Mouse (Mus musculus) G1E (cell line): Measurements from ENCODE around the gene Snapc4. TPM values are rescaled to one million over a fixed set of nuclear protein-coding genes. Genes with fewer than 3 reads are reported as not detected.

Experiments used
- ATAC-seq: 2 replicates; pipeline ENCODE4 v1.8.0; 2016; ENCODE audit warnings: mild to moderate bottlenecking; ENCODE audit not compliant: insufficient number of reproducible peaks, poor library complexity, low FRiP score, severe bottlenecking; ENCODE audit errors: extremely low read depth
- DNase-seq: peaks from one replicate; pipeline ENCODE4 v3.0.0; 2012; ENCODE audit warnings: low spot score
- H3K27me3 ChIP-seq: 2 replicates; pipeline ENCODE4 v1.6.1; 2012; ENCODE audit warnings: mild to moderate bottlenecking, low read length, inconsistent platforms; ENCODE audit not compliant: insufficient read depth
- H3K36me3 ChIP-seq: replicated peaks from 2 replicates; pipeline ENCODE3; 2012; ENCODE audit warnings: mild to moderate bottlenecking, inconsistent platforms
- H3K4me1 ChIP-seq: 2 replicates; pipeline ENCODE4 v1.6.1; 2012; ENCODE audit warnings: low read depth, low read length, inconsistent platforms, mixed read lengths; ENCODE audit not compliant: insufficient read depth
- H3K4me3 ChIP-seq: 2 replicates; pipeline ENCODE4 v1.5.1; 2012; ENCODE audit warnings: low read depth, mild to moderate bottlenecking, inconsistent platforms, low read length, moderate library complexity, mixed read lengths
- H3K9me3 ChIP-seq: replicated peaks from 2 replicates; pipeline ENCODE4 v1.6.1; 2012; ENCODE audit warnings: inconsistent platforms
- CTCF ChIP-seq: IDR thresholded peaks from 2 replicates; pipeline ENCODE4 v1.5.1; 2012; ENCODE audit warnings: low read depth, low read length, inconsistent platforms, mixed read lengths
- GATA1 ChIP-seq: IDR thresholded peaks from 2 replicates; pipeline ENCODE4 v1.6.1; 2012; ENCODE audit warnings: borderline replicate concordance, low read length, inconsistent platforms, mixed read lengths
- GATA2 ChIP-seq: IDR thresholded peaks from 2 replicates; pipeline ENCODE4 v1.6.1; 2012; ENCODE audit warnings: low read depth, low read length, inconsistent platforms, borderline replicate concordance
- POLR2AphosphoS5 ChIP-seq: IDR thresholded peaks from 2 replicates; pipeline ENCODE4 v1.6.1; 2012; ENCODE audit warnings: low read depth, low read length, inconsistent platforms; ENCODE audit not compliant: insufficient replicate concordance
- TAL1 ChIP-seq: conservative IDR thresholded peaks from 2 replicates; pipeline ENCODE4 v1.6.1; 2012; ENCODE audit warnings: low read depth, low read length, inconsistent platforms, mixed read lengths
- polyA plus RNA-seq: library from polyadenylated mRNA; stranded (reverse); fragments of >175 nt; gene quantifications from 2 replicates; pipeline ENCODE4 v1.2.3, GENCODE M21; 2012
- total RNA-seq, 2 experiments: library from RNA; stranded (forward) in 1 of 2; stranded (reverse) in 1 of 2; fragments of 200-1000 nt in 1 of 2; fragments of >200 nt in 1 of 2; fragmentation: Nextera tagmentation in 1 of 2; gene quantifications; 2 replicates each; pipeline ENCODE4 v1.2.3; 2014 to 2017

Snapc4 gene
- total and polyA plus RNA-seq, 3 experiments, result 25.4 to 67.9 (median 42.2) TPM

DNA sequence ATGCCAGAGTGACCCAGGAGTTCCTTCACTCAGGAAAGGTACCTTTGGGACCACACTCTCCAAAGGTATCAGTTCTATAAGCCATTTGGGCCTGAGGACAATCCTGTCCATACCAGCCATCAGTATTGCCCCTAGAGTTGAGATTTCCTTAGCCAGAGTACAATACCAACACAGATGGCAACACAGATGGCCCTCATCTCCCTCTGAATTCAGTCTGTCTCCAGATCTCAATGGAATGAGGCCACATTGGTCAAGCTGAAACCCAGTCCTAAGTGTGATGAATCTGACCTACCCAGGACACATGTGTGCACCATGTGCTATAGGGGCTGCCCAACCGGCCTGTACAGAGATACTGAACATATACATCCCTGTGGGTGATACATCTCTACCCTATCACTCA lies 21.8 kb upstream of the Snapc4 start:
- DNase-seq (no peak), ATAC-seq (no peak)
- TF ChIP-seq CTCF, result no peak
- no peak for TF ChIP-seq GATA2
- no peak for TF ChIP-seq GATA1
- no peak for TF ChIP-seq POLR2AphosphoS5
- no peak for TF ChIP-seq TAL1
- no peaks in the 10 kb centered on the region for H3K9me3 ChIP-seq
- peaks cover 94% of the 10 kb centered on the region for H3K36me3 ChIP-seq
- H3K4me3 ChIP-seq, result no peak overlapping the region
- H3K27me3 ChIP-seq, result no peaks in the 10 kb centered on the region
- peaks cover 30% of the 10 kb centered on the region for H3K4me1 ChIP-seq

DNA sequence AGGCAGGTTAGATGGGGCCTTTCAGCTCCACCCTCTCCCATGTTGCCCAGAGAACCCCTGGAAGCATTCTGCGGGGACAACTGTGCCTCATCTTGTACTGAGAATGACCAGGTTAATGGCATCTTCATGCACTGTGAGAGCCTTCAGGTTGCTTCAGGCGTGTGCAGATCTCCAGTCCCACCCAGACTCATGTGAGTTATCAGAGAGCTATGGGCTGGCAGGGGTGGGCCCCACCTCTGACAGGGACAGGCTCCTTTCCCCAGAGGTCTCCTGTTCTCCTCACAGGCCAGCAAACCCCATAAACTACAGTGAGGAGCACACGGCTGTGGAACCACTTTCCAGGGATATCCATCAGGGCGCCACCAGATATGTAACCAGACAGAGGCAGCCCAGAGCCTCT lies 20.6 kb upstream of the Snapc4 start:
- Histone ChIP-seq H3K4me3 (no peak overlapping the region), H3K4me1 (peaks cover 18% of the 10 kb centered on the region), H3K9me3 (no peaks in the 10 kb centered on the region), H3K36me3 (peaks cover 94% of the 10 kb centered on the region), H3K27me3 (no peaks in the 10 kb centered on the region)
- DNase-seq, result no peak
- ATAC-seq, result no peak
- TF ChIP-seq POLR2AphosphoS5, result peak; percentile 82; the same call in 1 of the 2 replicates
- no peak for TF ChIP-seq GATA2

DNA sequence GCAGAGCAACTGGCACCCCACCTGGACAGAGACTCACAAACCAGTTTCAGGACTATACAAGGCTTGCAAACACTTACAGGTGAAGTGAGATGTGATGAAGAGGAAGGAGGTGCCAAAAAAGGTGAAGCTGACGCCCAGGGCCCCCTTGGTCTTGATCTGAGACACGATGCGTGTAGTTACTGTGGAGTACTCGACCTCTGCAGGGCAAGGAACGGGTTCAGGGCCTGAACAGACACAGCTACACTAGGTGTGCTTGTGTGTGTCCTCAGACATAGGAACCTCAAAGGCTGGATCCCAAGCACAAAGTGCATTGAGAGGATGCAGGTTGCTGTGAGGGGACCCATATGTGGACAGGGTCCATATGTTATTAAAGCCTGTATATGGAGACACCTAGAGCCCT lies 19.8 kb upstream of the Snapc4 start:
- TF ChIP-seq GATA1, result no peak
- TF ChIP-seq POLR2AphosphoS5, result no peak
- no peak for TF ChIP-seq TAL1
- TF ChIP-seq CTCF, result no peak
- TF ChIP-seq GATA2, result no peak
- peaks cover 94% of the 10 kb centered on the region for H3K36me3 ChIP-seq
- no peak for DNase-seq

DNA sequence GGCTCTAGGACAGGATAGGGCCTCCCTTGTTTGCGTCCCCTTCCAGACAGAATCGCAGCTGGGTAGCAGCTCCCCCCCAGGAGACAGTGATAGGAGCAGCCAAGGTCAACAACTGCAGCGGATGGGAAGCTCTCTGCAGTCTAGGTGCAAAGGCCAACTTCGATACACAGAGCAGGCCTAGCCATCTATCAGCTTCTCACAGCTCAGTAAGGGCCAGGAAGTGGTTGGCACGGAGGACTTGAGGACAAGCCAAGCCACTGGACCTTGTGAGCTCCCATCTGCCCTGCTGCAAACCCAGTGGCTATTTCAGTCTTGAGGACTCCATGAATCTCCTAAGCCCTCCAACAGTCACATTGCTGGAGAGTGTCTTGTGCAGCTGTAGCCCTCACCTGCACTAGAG lies 19.2 kb upstream of the Snapc4 start:
- Histone ChIP-seq H3K27me3 (no peaks in the 10 kb centered on the region), H3K9me3 (no peaks in the 10 kb centered on the region), H3K4me1 (peaks cover 7% of the 10 kb centered on the region), H3K36me3 (peaks cover 94% of the 10 kb centered on the region), H3K4me3 (no peak overlapping the region)
- ATAC-seq (no peak), DNase-seq (no peak)
- TF ChIP-seq POLR2AphosphoS5, result no peak
- no peak for TF ChIP-seq GATA1
- no peak for TF ChIP-seq GATA2
- no peak for TF ChIP-seq TAL1
- no peak for TF ChIP-seq CTCF

More for the DNA sequence above, 19.8 kb upstream of the Snapc4 start:
- no peak overlapping the region for H3K4me3 ChIP-seq
- no peaks in the 10 kb centered on the region for H3K27me3 ChIP-seq
- H3K4me1 ChIP-seq, result peaks cover 12% of the 10 kb centered on the region
- ATAC-seq, result no peak
- no peaks in the 10 kb centered on the region for H3K9me3 ChIP-seq

DNA sequence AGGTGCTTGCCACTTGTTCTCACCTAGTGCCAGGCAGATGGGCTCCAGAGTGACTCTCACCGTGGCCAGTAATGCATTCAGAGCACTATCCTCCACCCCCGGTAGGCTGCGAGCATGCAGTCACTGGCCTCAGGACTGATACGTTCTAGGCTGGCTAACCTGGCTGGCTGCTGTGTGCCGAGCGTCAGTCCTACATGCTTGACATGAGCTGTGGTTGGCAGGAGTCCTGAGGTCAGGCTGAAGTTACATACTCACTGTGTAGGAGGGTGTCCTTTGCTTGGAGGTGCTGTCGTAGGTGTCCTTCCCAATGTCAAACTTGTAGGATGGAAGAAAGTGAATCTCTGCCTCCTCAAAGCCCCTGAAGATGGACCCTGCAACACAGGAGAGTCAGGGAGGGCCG lies 18.5 kb upstream of the Snapc4 start:
- peaks cover 8% of the 10 kb centered on the region for H3K4me1 ChIP-seq
- no peaks in the 10 kb centered on the region for H3K9me3 ChIP-seq
- H3K27me3 ChIP-seq, result no peaks in the 10 kb centered on the region
- peaks cover 98% of the 10 kb centered on the region for H3K36me3 ChIP-seq
- no peak for ATAC-seq
- DNase-seq, result no peak
- no peak overlapping the region for H3K4me3 ChIP-seq
- TF ChIP-seq GATA2 (no peak), TAL1 (no peak), GATA1 (no peak), CTCF (no peak), POLR2AphosphoS5 (no peak; the same call in 1 of the 2 replicates)

DNA sequence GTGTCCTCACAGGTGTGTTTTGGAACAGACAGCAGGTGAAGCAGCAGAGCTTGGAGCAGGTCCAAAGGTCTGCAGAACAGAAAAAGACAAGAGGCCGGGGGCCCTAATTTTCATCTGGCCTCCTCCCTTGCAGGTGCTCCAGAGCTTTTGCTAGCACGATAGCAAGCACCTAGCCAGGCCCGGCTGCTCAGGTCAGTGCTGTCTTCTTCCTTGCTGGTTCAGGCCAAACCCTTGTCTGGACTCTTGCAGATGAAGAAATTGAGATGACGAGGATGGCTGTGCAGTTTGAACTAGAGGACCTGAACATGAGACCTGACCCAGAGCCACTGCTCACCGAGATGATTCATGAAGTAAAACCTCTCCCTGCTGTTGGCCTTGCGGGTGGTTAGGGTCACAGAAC lies 11.2 kb upstream of the Snapc4 start:
- no peak overlapping the region for H3K4me3 ChIP-seq
- peaks cover 78% of the 10 kb centered on the region for H3K36me3 ChIP-seq
- DNase-seq (no peak), ATAC-seq (no peak)
- no peaks in the 10 kb centered on the region for H3K27me3 ChIP-seq
- TF ChIP-seq CTCF (no peak), TAL1 (no peak), GATA1 (no peak), POLR2AphosphoS5 (no peak), GATA2 (no peak)
- H3K9me3 ChIP-seq, result no peaks in the 10 kb centered on the region
- peaks cover 53% of the 10 kb centered on the region for H3K4me1 ChIP-seq

DNA sequence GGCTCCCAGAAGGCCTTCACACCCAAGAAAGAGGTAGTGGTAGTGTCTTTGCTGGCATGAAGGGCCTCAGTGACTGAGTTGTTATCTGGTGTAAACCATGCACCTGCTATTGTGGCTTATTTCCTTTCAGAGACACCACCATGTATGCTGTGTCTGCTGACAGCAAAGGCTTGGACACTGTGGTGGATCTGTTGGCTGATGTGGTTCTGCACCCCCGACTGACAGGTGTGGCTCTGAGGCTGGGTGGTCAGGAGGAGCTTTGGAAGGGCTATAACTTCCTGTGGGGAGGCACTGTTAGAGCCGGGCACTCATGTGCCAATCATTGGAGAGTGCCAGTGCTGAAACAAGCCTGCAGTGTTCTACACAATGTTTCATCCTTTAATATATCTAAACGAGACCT lies 10.5 kb upstream of the Snapc4 start:
- Histone ChIP-seq H3K27me3 (no peaks in the 10 kb centered on the region), H3K4me1 (peaks cover 59% of the 10 kb centered on the region), H3K4me3 (peak overlapping the region; percentile 17; the same call in 1 of the 2 replicates), H3K9me3 (no peaks in the 10 kb centered on the region), H3K36me3 (peaks cover 78% of the 10 kb centered on the region)
- DNase-seq (no peak), ATAC-seq (no peak)
- TF ChIP-seq POLR2AphosphoS5 (no peak), GATA1 (no peak), TAL1 (no peak), CTCF (no peak), GATA2 (no peak)
